Mouse (Mus musculus) CD4-positive, CD25-positive, alpha-beta regulatory T cell, adult 9 weeks (primary cell): ENCODE data around the gene Srcap. TPM values are rescaled to one million over a fixed set of nuclear protein-coding genes. Genes with fewer than 3 reads are reported as not detected.

Source experiments
- polyA plus RNA-seq: library from polyadenylated mRNA; unstranded; fragments of 100-300 nt; shearing (Covaris generic); gene quantifications from one replicate; pipeline ENCODE4 v1.2.1, GENCODE M21; 2017

The Srcap gene
- 81.0 TPM for polyA plus RNA-seq

GRCm38 (mm10) chr7:127511808-127512230, at the start of gene Srcap:
TSS of gene Srcap (plus strand) at chr7:127511983.

DNA sequence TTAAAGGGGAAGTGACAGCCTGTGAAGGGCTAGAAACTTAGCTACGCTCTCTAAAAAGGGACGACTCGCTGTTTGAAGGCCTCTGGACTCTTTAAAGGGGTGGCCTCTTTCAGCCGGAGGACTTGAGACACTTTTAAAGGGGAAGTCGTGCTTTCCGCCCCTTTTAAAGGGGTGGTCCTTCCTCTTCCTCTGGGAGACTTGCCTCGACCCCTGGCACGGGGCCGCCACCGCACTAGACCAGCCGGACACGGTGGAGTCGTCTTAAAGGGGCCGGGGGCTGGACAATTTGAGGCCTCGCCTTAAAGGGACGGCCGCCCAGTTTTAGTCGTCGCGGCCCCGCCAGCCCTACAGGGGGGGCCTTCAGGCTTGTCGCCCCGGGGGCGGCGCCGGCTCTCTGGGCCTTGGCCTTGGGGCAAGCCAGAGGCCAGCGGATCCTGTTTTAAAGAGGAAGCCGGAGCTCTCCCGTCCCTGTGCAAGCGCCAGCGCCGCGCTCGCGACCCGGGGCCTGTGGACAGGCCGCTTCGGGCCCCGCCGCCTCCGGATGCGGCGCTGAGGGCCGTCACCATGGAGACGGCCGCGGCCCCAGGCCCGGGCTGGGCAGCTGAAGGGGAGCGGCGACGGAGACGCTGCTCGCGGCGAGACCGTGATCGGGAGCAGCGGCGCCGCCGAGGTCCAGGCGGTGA, 33.0 kb upstream of the Srcap start, which contains the start of gene Fbrs:
Gene Fbrs (plus strand): TSS at position 565 of the 683 bp plus-strand sequence.

DNA sequence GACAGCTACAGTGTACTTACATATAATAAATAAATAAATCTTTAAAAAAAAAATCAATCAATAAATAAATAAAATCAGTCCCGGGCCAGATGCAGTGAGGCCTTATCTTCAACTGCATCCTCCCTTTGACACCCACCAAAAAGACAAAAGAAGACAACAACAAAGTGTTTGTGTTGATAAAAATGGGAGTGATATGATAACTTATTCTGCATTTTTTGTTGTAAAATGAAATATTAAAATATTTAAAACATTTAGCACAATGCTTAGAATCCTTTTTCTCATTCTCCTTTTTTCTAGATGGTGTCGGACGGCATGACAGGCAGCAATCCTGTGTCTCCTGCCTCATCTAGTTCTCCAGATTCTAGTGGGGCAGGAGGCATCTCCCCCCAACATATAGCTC, 7.5 kb downstream of the Srcap start, which contains the start of gene Gm42715:
Gene Gm42715 (plus strand): TSS at position 301 of the 400 bp plus-strand sequence.

DNA sequence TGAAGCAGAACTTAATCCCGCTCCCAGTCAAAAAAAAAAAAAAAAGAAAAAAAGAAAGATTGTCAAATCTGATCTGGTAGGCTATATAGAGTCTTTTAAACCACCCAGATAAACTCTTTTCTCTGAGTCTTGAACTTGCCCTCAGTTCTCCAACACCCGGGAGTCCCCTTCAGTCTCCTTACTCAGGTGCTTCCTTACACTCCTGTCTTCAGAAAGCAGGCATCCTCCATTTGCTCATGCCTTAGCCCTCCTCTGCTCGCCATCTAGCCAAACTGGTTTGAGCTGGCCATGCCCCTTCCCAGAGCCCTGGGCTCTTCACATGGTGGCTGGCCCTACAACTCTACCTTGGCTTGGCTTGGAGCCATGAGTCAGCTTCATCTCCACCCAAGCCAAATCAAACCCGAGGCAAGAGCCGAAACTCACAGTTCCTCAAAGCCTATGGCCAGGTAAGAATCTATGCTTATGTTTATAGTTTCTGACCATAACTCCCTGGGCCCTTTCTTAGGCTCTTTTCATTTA, 49.6 kb downstream of the Srcap start, which contains the start of gene Tmem265:
Gene Tmem265 (plus strand): TSS at position 51 of the 519 bp plus-strand sequence.

DNA sequence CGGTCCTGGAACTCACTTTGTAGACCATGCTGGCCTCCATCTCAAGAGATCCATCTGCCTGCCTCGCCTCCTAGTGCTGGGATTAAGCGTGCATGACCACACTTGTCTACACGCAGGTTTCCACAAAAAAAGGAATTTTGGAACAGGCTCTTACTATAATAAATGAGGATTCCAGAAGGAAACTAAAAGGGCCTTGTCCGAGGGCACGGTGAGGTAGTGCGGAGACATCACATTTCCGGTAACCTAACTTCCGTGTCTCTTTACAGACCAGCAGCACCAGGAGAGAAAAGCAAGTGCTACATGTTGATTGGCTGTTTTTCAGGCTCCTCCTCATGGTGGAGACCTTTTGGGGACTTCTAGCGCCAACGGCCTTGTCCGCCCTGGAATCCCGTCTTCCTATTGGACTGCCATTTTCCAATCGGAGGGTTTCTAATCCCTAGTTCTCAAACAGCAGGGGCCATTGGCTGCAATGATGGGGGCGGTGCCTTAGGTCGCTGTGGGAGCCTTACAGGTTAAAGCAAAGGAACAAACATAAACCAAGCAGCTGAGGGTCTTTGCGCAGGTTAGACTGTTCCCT, 61.2 kb downstream of the Srcap start, which contains the start of gene Phkg2:
Gene Phkg2 (plus strand): TSS at position 446 of the 577 bp plus-strand sequence.

DNA sequence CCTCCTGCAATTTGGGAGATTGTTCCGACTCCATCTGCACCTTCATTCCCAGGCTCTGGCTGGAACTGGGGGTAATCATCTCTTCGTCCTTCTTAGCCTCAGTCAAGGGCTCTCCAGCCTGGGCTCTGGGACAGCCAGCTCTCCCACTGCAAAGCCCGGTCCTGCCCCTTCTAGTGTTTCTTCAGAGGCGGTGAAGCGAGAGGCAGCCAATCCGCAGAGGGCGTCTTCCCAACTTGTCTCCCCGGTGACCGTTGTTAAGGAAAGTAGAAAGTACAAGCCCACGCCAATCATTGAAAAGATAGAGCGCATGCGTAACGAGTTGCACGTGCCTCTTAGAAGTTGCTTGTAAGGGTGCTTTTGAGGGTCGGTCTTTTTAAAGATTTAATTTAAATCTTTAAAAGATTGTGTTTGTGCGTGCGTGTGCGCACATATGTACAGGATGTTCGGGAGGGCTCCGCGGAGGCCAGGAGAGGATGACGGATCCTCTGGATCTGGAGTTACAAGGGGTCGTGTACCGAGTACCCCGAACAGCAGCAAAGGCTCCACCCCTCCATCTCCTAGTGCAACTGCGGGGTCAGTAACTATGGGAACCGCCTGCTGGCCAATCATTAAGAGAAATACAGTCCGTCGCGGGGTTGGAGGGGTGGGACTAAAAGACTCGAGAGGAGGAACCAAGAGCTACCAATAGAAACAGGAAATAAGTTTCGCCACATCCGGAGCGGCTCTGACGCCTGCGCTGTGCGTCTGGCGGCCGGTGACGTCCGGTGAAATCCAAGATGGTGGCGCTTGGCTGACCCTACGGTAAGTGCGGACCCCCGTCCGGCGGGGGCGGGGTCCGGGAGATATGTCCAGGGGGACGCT, 76.5 kb downstream of the Srcap start, which contains the start of the genes Ccdc189 and Rnf40:
Gene Ccdc189 (minus strand): TSS at position 585 of the 861 bp plus-strand sequence.
Gene Rnf40 (plus strand): TSS at position 757 of the 861 bp plus-strand sequence.

Other genes with a start within 250 kb of the Srcap start
- 12.5 TPM for gene Sephs2, start 237.9 kb upstream of the Srcap start, polyA plus RNA-seq
- 375 TPM for gene Itgal, start 215.7 kb upstream of the Srcap start, polyA plus RNA-seq
- 0.35 TPM for gene Zfp768, start 166.4 kb upstream of the Srcap start, polyA plus RNA-seq
- 24.7 TPM for gene Zfp747, start 135.9 kb upstream of the Srcap start, polyA plus RNA-seq
- 9.9 TPM for gene 9130019O22Rik, start 124.8 kb upstream of the Srcap start, polyA plus RNA-seq
- gene E430018J23Rik, start 118.4 kb upstream of the Srcap start, polyA plus RNA-seq = 6.4 TPM
- gene Zfp764, start 105.2 kb upstream of the Srcap start, polyA plus RNA-seq = 17.3 TPM
- 48.9 TPM for gene Zfp688, start 89.9 kb upstream of the Srcap start, polyA plus RNA-seq
- 11.8 TPM for gene Zfp689, start 62.8 kb upstream of the Srcap start, polyA plus RNA-seq
- gene Prr14, start 52.4 kb upstream of the Srcap start, polyA plus RNA-seq = 141 TPM
- 9.0 TPM for gene Fbrs, start 32.8 kb upstream of the Srcap start, polyA plus RNA-seq
- 10.2 TPM for gene Gm42715, start 7.6 kb downstream of the Srcap start, polyA plus RNA-seq
- gene Tmem265, start 49.4 kb downstream of the Srcap start, polyA plus RNA-seq = 14.8 TPM
- 112 TPM for gene Phkg2, start 61.4 kb downstream of the Srcap start, polyA plus RNA-seq
- gene Ccdc189, start 76.6 kb downstream of the Srcap start, polyA plus RNA-seq = 0.48 TPM
- gene Rnf40, start 76.8 kb downstream of the Srcap start, polyA plus RNA-seq = 154 TPM
- 2.3 TPM for gene Zfp629, start 103.8 kb downstream of the Srcap start, polyA plus RNA-seq
- 8.8 TPM for gene Bcl7c, start 196.9 kb downstream of the Srcap start, polyA plus RNA-seq
- gene Ctf1, start 200.8 kb downstream of the Srcap start, polyA plus RNA-seq = not detected
- not detected for gene Ctf2, start 220.2 kb downstream of the Srcap start, polyA plus RNA-seq
- 0.87 TPM for gene Fbxl19, start 232.6 kb downstream of the Srcap start, polyA plus RNA-seq